Mouse (Mus musculus) megakaryocyte, embryonic 14.5 days (primary cell): ENCODE measurements around the gene Ttc9. TPM values are rescaled to one million over a fixed set of nuclear protein-coding genes. Genes with fewer than 3 reads are reported as not detected.

Experiments
- H3K27me3 ChIP-seq: replicated peaks from 2 replicates; pipeline ENCODE3; 2012; ENCODE audit warnings: inconsistent platforms
- H3K36me3 ChIP-seq: replicated peaks from 2 replicates; pipeline ENCODE3; 2012; ENCODE audit warnings: low read length, inconsistent platforms, mixed read lengths
- H3K4me1 ChIP-seq: 2 replicates; pipeline ENCODE4 v1.6.1; 2012; ENCODE audit warnings: inconsistent platforms
- H3K4me3 ChIP-seq: replicated peaks from 2 replicates; pipeline ENCODE3; 2012; ENCODE audit warnings: moderate library complexity, mild to moderate bottlenecking, inconsistent platforms
- H3K9me3 ChIP-seq: 2 replicates; pipeline ENCODE4 v1.6.1; 2012; ENCODE audit warnings: inconsistent platforms
- FLI1 ChIP-seq: IDR thresholded peaks from 2 replicates; pipeline ENCODE4 v1.6.1; 2012; ENCODE audit warnings: low read length, inconsistent platforms, mixed read lengths
- GATA1 ChIP-seq: IDR thresholded peaks from 3 replicates; pipeline ENCODE4 v1.6.1; 2012; ENCODE audit warnings: mixed read lengths, low read length, inconsistent platforms, borderline replicate concordance
- polyA plus RNA-seq: library from polyadenylated mRNA; stranded (reverse); fragments of >175 nt; gene quantifications from 2 replicates; pipeline ENCODE4 v1.2.3, GENCODE M21; 2012; ENCODE audit warnings: low replicate concordance; ENCODE audit not compliant: insufficient read depth

Gene Ttc9
- polyA plus RNA-seq, 1 experiment: 3.7 TPM

GRCm38 (mm10) chr12:81657321-81657720 lies 26.3 kb downstream of the Ttc9 start:
- Histone ChIP-seq H3K4me1 (peaks cover 4% of the 10 kb centered on the region; the same call in 1 of the 2 replicates), H3K4me3 (no peak overlapping the region), H3K9me3 (no peaks in the 10 kb centered on the region), H3K27me3 (peaks cover 8% of the 10 kb centered on the region), H3K36me3 (no peaks in the 10 kb centered on the region)
- TF ChIP-seq FLI1 (no peak), GATA1 (no peak)

- TF ChIP-seq FLI1 (no peak), GATA1 (no peak)
- no peak overlapping the region for H3K4me3 ChIP-seq
- H3K36me3 ChIP-seq: no peaks in the 10 kb centered on the region
- peaks cover 5% of the 10 kb centered on the region for H3K4me1 ChIP-seq
- H3K27me3 ChIP-seq: peaks cover 8% of the 10 kb centered on the region
- H3K9me3 ChIP-seq: no peaks in the 10 kb centered on the region
These were observed 27.0 kb downstream of the Ttc9 start for GRCm38 (mm10) chr12:81658086-81658485.

- Histone ChIP-seq H3K4me1 (peaks cover 9% of the 10 kb centered on the region), H3K4me3 (no peak overlapping the region), H3K27me3 (peaks cover 2% of the 10 kb centered on the region), H3K36me3 (no peaks in the 10 kb centered on the region), H3K9me3 (no peaks in the 10 kb centered on the region)
- TF ChIP-seq GATA1 (no peak), FLI1 (no peak)
These were observed 31.0 kb downstream of the Ttc9 start for GRCm38 (mm10) chr12:81662076-81662475.

- H3K36me3 ChIP-seq: no peaks in the 10 kb centered on the region
- peaks cover 5% of the 10 kb centered on the region for H3K4me1 ChIP-seq
- no peaks in the 10 kb centered on the region for H3K9me3 ChIP-seq
- H3K4me3 ChIP-seq: no peak overlapping the region
- peaks cover 4% of the 10 kb centered on the region for H3K27me3 ChIP-seq
- no peak for TF ChIP-seq FLI1
- no peak for TF ChIP-seq GATA1
These were observed 32.1 kb downstream of the Ttc9 start for GRCm38 (mm10) chr12:81663116-81663515.

- no peak for TF ChIP-seq GATA1
- TF ChIP-seq FLI1: no peak
- no peak overlapping the region for H3K4me3 ChIP-seq
- no peaks in the 10 kb centered on the region for H3K9me3 ChIP-seq
- no peaks in the 10 kb centered on the region for H3K36me3 ChIP-seq
- H3K4me1 ChIP-seq: peaks cover 6% of the 10 kb centered on the region
- H3K27me3 ChIP-seq: peaks cover 4% of the 10 kb centered on the region
These were observed 32.9 kb downstream of the Ttc9 start for GRCm38 (mm10) chr12:81663906-81664305.

GRCm38 (mm10) chr12:81668406-81668805 lies 37.4 kb downstream of the Ttc9 start:
- TF ChIP-seq FLI1: no peak
- no peak for TF ChIP-seq GATA1
- Histone ChIP-seq H3K4me1 (peaks cover 7% of the 10 kb centered on the region), H3K4me3 (no peak overlapping the region), H3K27me3 (peaks cover 8% of the 10 kb centered on the region), H3K36me3 (no peaks in the 10 kb centered on the region), H3K9me3 (no peaks in the 10 kb centered on the region)

- H3K9me3 ChIP-seq: no peaks in the 10 kb centered on the region
- peaks cover 16% of the 10 kb centered on the region for H3K4me1 ChIP-seq
- peaks cover 6% of the 10 kb centered on the region for H3K27me3 ChIP-seq
- no peaks in the 10 kb centered on the region for H3K36me3 ChIP-seq
- no peak for TF ChIP-seq GATA1
- TF ChIP-seq FLI1: no peak
- H3K4me3 ChIP-seq: no peak overlapping the region
These were observed 44.5 kb downstream of the Ttc9 start for GRCm38 (mm10) chr12:81675557-81675956.

GRCm38 (mm10) chr12:81679807-81680529 lies 48.9 kb downstream of the Ttc9 start:
- no peak overlapping the region for H3K4me3 ChIP-seq
- H3K36me3 ChIP-seq: no peaks in the 10 kb centered on the region
- no peak for TF ChIP-seq FLI1
- no peak for TF ChIP-seq GATA1
- no peaks in the 10 kb centered on the region for H3K9me3 ChIP-seq
- H3K4me1 ChIP-seq: peaks cover 24% of the 10 kb centered on the region
- H3K27me3 ChIP-seq: peaks cover 4% of the 10 kb centered on the region

- Histone ChIP-seq H3K36me3 (no peaks in the 10 kb centered on the region), H3K27me3 (peaks cover 6% of the 10 kb centered on the region), H3K4me1 (peaks cover 25% of the 10 kb centered on the region), H3K4me3 (no peak overlapping the region), H3K9me3 (no peaks in the 10 kb centered on the region)
- TF ChIP-seq GATA1 (no peak), FLI1 (no peak)
These were observed 52.3 kb downstream of the Ttc9 start for GRCm38 (mm10) chr12:81683395-81683794.

- H3K4me3 ChIP-seq: no peak overlapping the region
- peaks cover 4% of the 10 kb centered on the region for H3K27me3 ChIP-seq
- no peaks in the 10 kb centered on the region for H3K36me3 ChIP-seq
- H3K9me3 ChIP-seq: no peaks in the 10 kb centered on the region
- H3K4me1 ChIP-seq: peaks cover 29% of the 10 kb centered on the region
- TF ChIP-seq GATA1: no peak
- TF ChIP-seq FLI1: no peak
These were observed 53.0 kb downstream of the Ttc9 start for GRCm38 (mm10) chr12:81684096-81684495.
